Mouse (Mus musculus): ENCODE measurements around the gene Fbxo46.
A peak's percentile ranks its signal among the peaks of the same experiment; 100 is the strongest.
"Not testable (repeated sequence)": the region's sequence is repeated elsewhere in the genome, so short reads cannot be mapped to it uniquely, and the experiment has no call there.

Gene Fbxo46

GRCm38 (mm10) chr7:19119631-19120429 lies at the start of gene Fbxo46:
Gene Fbxo46, plus strand, starts transcription at chr7:19119859.
- DNase-seq (ENCODE audit: extremely low spot score, low read depth, low spot score), result peak; percentile 97

DNA sequence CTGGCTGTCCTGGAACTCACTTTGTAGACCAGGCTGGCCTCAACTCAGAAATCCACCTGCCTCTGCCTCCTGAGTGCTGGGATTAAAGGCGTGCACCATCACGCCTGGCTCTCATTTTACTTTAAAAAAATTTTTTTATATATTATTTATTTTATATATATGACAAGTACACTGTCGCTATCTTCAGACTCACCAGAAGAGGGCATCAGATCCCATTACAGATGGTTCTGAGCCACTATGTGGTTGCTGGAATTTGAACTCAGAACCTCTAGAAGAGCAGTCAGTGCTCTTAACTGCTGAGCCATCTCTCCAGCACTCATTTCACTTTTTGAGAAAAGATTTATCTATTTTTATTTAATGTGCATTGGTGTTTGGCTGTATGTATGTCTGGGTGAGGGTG lies 48.6 kb upstream of the Fbxo46 start:
- DNase-seq (ENCODE audit: extremely low spot score, low read depth, low spot score), result not testable (repeated sequence)

DNA sequence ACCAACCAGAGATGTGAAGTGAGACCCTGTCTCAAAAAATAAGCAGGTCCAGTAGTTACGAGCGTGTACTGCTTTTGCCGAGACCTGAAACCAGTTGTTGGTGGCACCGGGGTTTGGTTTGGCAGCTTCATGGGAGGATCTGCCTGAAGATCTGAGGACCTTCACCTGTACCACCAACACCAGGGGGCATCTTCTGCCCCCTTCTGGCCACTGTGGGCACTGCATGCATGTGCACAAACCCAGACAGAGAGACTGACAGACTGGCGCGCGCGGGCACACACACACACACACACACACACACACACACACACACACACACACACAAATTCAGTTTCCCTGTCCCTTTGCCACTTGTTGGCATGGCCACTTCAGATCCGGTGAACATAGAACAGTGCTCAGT lies 46.2 kb upstream of the Fbxo46 start:
- no peak for DNase-seq (ENCODE audit: extremely low spot score, low read depth, low spot score)

- DNase-seq (ENCODE audit: extremely low spot score, low read depth, low spot score), result no peak
These were observed 45.2 kb upstream of the Fbxo46 start for GRCm38 (mm10) chr7:19074494-19074893.

DNA sequence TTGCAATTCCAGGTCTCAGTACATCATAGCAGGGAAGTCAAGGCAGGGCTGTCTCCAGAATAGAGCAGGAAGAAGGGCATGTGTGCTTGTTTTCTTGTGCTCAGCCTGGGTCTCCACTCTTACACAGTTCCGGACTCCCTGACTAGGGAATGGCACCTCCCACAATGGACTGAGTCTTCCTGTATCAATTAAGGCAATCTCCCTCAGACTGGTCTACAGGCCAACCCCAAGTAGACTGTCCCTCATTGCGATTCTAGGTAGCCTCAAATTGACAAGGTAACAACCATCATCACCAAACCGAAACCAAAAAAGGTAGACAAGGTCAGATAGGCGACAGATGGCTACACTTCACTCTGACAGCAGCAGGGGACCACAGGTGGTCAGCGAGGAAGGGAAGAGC lies 44.4 kb upstream of the Fbxo46 start:
- no peak for DNase-seq (ENCODE audit: extremely low spot score, low read depth, low spot score)

DNA sequence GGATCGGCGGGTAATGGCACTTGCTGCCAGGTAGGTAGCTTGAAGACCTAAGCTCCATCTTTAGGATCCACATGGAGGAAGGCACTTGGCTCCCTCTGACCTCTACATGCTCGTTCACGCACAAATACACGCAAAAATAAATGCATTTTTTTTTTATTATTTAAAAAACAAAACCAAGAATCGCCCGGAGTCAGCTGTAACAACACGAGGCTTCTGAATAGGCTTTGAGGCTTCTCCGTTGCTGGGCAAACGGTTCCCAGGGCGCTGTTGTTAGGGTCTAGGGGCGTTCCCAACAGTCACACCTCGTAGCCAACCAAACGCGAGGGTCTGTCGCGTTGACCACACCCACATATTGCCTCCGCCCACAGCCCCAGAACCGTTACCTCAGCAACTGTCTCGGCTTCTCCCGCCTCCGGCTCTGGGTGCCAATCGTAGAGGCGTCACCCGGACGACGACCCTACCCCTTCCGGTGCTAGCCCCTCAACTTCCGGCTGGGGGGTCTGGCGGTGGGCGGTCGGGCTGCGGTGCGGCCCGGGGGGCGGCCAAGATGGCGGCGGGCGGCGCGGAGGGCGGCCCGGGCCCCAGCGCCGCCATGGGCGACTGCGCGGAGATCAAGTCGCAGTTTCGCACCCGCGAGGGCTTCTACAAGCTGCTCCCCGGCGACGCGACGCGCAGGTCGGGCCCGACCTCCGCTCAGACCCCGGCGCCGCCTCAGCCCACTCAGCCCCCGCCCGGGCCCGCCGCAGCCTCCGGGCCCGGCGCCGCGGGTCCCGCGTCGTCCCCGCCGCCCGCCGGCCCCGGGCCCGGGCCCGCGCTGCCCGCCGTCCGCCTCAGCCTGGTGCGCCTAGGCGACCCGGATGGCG lies 43.7 kb upstream of the Fbxo46 start, which contains the start of gene Dmwd:
Dmwd (plus strand) TSS at position 505 of the 863 bp plus-strand sequence.
- DNase-seq (ENCODE audit: extremely low spot score, low read depth, low spot score), result peak; percentile 92

DNA sequence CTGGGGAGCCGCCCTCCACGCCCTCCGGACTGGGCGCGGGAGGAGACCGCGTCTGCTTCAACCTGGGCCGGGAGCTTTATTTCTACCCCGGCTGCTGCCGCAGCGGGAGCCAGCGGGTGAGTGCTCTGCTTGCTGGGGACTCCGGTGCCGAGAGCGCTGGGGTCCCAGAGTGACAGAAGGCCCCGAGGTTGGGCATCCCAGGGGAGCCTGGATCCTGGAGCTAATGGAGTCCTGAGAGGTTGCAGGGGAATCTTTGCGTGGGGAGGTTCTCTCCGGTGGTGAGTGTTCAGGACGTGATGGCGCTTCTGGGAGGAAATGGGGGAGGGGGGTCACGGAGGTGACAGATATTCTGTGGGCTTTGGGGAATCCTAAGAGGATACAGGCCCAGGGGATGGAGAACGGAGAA lies 43.1 kb upstream of the Fbxo46 start:
- no peak for DNase-seq (ENCODE audit: extremely low spot score, low read depth, low spot score)

- DNase-seq (ENCODE audit: extremely low spot score, low read depth, low spot score), result no peak
These were observed 41.9 kb upstream of the Fbxo46 start for GRCm38 (mm10) chr7:19077761-19078160.

GRCm38 (mm10) chr7:19078732-19079131 lies 40.9 kb upstream of the Fbxo46 start:
- DNase-seq (ENCODE audit: extremely low spot score, low read depth, low spot score), result no peak

DNA sequence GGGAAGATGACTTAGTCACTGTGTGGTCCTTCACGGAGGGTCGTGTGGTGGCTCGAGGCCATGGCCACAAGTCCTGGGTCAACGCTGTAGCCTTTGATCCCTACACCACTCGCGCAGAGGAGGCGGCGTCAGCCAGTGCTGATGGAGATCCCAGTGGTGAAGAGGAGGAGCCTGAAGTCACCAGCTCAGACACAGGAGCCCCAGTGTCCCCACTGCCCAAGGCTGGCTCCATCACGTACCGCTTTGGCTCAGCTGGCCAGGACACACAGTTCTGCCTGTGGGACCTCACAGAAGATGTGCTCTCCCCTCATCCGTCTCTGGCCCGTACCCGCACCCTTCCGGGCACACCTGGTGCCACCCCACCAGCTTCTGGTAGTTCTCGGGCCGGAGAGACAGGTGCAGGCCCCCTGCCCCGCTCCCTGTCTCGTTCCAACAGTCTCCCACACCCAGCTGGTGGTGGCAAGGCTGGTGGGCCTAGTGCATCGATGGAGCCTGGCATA lies 39.2 kb upstream of the Fbxo46 start:
- DNase-seq (ENCODE audit: extremely low spot score, low read depth, low spot score), result no peak

DNA sequence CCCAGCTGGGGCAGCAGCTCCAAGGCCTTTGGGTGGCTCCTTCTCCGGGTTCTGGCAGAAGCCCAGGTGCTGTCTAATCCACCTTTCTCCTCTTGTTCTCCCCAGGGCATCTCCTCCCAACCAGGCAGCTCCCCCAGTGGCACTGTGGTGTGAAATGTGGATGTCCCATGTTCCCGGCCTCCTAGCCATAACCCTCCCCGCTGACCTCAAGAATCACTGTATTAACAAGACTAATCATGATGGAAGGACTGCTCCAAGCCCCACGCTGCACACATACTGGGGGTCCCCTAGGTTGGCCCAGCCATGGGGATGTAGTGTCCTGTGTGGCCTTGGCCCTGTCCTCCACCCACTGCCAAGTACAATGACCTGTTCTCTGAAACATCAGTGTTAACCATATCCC lies 37.5 kb upstream of the Fbxo46 start:
- DNase-seq (ENCODE audit: extremely low spot score, low read depth, low spot score), result no peak

DNA sequence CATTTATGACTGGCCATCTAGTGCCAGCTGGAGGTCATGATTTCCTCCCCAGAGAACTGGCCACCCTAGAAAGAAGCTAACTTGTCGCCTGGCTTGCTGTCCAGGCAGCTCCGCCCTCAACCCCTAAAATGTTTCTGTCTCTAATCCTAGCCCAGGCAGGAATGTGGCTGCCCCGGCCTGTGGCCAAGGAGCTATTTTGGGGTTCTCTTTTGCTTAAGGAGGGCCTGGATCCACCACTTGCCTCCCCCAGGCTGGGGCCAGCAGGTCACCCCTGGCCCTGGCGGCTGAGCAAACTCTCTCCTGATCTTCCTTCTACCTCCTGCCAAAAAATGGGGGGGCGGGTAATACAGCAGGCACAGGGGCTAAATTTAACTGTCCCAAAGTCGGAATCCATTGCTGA lies 36.6 kb upstream of the Fbxo46 start:
- DNase-seq (ENCODE audit: extremely low spot score, low read depth, low spot score), result no peak

- DNase-seq (ENCODE audit: extremely low spot score, low read depth, low spot score), result no peak
These were observed 36.0 kb upstream of the Fbxo46 start, which contains the start of gene Dmpk for GRCm38 (mm10) chr7:19083701-19084100. Gene Dmpk, plus strand, starts transcription at chr7:19083849.

- no peak for DNase-seq (ENCODE audit: extremely low spot score, low read depth, low spot score)
These were observed 35.3 kb upstream of the Fbxo46 start for GRCm38 (mm10) chr7:19084277-19084771.

DNA sequence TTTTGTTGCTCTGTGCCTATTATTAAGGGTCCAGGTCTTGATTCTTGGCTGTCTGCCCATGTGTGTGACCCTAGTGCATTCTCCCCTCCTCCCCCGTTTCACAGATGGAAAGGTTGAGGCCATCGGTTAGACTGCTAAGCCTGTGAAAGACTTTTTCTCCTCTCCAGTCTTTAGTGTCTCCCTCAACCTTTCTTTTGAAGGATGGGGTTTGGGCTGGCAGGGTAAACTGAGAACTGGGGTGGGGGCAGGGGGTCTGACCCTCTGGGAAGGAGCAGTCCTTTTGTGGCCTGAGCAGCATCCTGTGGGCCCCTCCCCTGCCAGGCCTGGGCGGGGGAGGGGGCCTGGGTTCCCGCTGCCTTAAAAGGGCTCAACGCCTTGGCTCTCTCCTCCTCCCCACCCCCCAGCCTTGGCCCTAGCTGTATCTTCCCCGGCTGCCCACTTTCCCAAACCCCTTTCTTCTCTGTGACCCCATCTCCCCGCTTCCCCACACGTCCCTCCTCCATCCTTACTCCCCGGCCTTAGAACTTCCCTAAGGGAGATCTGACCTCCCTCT lies 34.7 kb upstream of the Fbxo46 start:
- no peak for DNase-seq (ENCODE audit: extremely low spot score, low read depth, low spot score)

DNA sequence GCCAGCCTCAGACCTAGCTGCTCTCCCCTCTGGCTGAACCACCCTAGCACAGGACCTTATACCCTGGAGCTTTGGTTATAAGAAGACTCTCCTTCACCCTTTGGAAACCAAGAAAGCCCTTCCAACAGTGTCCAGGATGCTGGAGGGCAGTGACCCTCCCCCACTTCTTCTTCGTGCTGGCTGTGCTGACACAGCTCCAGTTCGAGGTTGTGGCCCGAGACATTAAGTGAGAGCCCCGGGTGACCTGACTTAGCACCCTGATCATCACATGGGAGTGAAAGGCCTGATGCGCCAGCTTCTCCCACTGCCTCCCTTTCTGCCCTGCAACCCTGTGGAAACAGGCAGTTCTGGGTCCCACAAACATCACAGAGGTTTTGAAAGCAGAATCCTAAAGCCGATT lies 34.2 kb upstream of the Fbxo46 start:
- no peak for DNase-seq (ENCODE audit: extremely low spot score, low read depth, low spot score)

GRCm38 (mm10) chr7:19086042-19086441 lies 33.6 kb upstream of the Fbxo46 start:
- DNase-seq (ENCODE audit: extremely low spot score, low read depth, low spot score), result no peak

- DNase-seq (ENCODE audit: extremely low spot score, low read depth, low spot score), result no peak
These were observed 32.9 kb upstream of the Fbxo46 start for GRCm38 (mm10) chr7:19086760-19087159.

DNA sequence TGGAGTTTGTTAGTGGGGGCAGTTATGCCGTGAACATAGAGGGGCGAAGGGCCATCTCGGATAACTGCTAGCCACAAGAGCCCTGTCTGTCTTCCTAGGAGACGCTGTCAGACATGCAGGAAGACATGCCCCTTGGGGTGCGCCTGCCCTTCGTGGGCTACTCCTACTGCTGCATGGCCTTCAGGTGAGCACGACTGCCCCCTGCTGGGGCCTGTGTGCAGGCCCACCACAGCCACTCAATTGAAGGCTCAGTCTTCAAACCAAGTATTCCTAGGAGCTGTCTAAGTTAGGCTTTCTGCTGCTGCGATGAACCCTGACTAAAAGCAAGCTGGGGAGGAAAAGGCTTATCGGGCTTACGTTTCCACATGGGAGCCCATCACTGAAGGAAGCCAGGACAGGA lies 30.8 kb upstream of the Fbxo46 start:
- DNase-seq (ENCODE audit: extremely low spot score, low read depth, low spot score), result no peak

DNA sequence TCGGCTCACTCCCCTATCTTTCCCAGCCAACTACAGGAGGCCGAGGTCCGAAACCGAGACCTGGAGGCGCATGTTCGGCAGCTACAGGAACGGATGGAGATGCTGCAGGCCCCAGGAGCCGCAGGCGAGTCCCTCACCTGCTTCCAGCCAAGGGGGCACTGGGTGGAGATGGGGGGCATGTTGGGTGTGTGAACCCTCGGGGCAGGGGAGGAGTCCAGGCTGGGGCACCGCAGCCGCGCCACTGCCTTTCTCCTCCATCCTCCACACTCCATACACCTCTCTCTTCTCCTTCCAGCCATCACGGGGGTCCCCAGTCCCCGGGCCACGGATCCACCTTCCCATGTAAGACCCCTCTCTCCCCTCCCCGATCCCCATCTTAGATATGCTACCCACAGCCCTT lies 27.7 kb upstream of the Fbxo46 start:
- no peak for DNase-seq (ENCODE audit: extremely low spot score, low read depth, low spot score)
